Mouse (Mus musculus): ENCODE data around the gene Gtf2e1.

The Gtf2e1 gene

GRCm38 (mm10) chr16:37478311-37479291, 61.0 kb downstream of the Gtf2e1 start:
- DNase-seq (ENCODE audit: low spot score), result no peak

GRCm38 (mm10) chr16:37472620-37473312, 66.8 kb downstream of the Gtf2e1 start:
- no peak for DNase-seq (ENCODE audit: low spot score)

- DNase-seq (ENCODE audit: low spot score), result no peak
Measured at GRCm38 (mm10) chr16:37469595-37469994, 70.0 kb downstream of the Gtf2e1 start.

- no peak for DNase-seq (ENCODE audit: low spot score)
Measured at GRCm38 (mm10) chr16:37463981-37464380, 75.6 kb downstream of the Gtf2e1 start.

GRCm38 (mm10) chr16:37462886-37463285, 76.7 kb downstream of the Gtf2e1 start:
- no peak for DNase-seq (ENCODE audit: low spot score)

- DNase-seq (ENCODE audit: low spot score), result no peak
Measured at GRCm38 (mm10) chr16:37461601-37462000, 78.0 kb downstream of the Gtf2e1 start.

Data from T-cell, adult 2 months (primary cell).